ENCODE assay signal across 9 mouse cellular contexts in genomic region chr19:38031144-38031543, GRCm38 (mm10). TPM values are rescaled to one million over a fixed set of nuclear protein-coding genes. Genes with fewer than 3 reads are reported as not detected.
A peak's percentile ranks its signal among the peaks of the same experiment; 100 is the strongest.
DNase-seq lines count a peak whose midpoint lies in the region; ATAC-seq and TF ChIP-seq lines count a peak whose summit lies in the region.
"Had no signal": no experiment of that assay in that cellular context is flagged by ENCODE, and none has a peak within 500 bp of the region (broad histone marks: within the 10 kb centered on the region; RNA-seq: fewer than 3 reads in every experiment).

No protein-coding gene starts in this region.

- ATAC-seq in heart, embryonic 11.5 days (replicated peaks; ENCODE audit: insufficient number of reproducible peaks, low FRiP score, low TSS enrichment): no peak
- ATAC-seq in lung, embryonic 15.5 days (ENCODE audit: borderline replicate concordance, extremely low read depth, low FRiP score, low TSS enrichment): no peak
- 0 out of 2 replicates have a peak, but pooled peaks have one; percentile 6 for ATAC-seq in intestine, embryonic 16.5 days
- ATAC-seq: Patski had no signal

- H3K4me2 ChIP-seq in heart, embryonic 11.5 days: peak overlapping the region; percentile 39
- H3K4me2 ChIP-seq in lung, embryonic 15.5 days: peak overlapping the region; percentile 14; the same call in 1 of the 2 replicates
- H3K4me2 ChIP-seq in intestine, embryonic 16.5 days (ENCODE audit: low read depth, low read length): peak overlapping the region; percentile 18; the same call in 1 of the 2 replicates

- H3K36me3 ChIP-seq in heart, embryonic 11.5 days (ENCODE audit: control insufficient read depth, insufficient read depth, low read length): no peaks in the 10 kb centered on the region
- H3K36me3 ChIP-seq in lung, embryonic 15.5 days: no peaks in the 10 kb centered on the region
- no peaks in the 10 kb centered on the region for H3K36me3 ChIP-seq in intestine, embryonic 16.5 days (ENCODE audit: control insufficient read depth, insufficient read depth, low read length)
- H3K36me3 ChIP-seq in small intestine, adult 2 months (ENCODE audit: control insufficient read depth, insufficient read depth, low read length): no peaks in the 10 kb centered on the region

- no peak overlapping the region for H3K27ac ChIP-seq in heart, embryonic 11.5 days (ENCODE audit: low read depth, low read length)
- H3K27ac ChIP-seq in lung, embryonic 15.5 days: peak overlapping the region; percentile 16; the same call in 1 of the 2 replicates
- H3K27ac ChIP-seq in intestine, embryonic 16.5 days (ENCODE audit: low read length): peak overlapping the region; percentile 7; the same call in 1 of the 2 replicates
- peak overlapping the region; percentile 23; the same call in 1 of the 2 replicates for H3K27ac ChIP-seq in small intestine, adult 2 months (ENCODE audit: insufficient read depth, low read depth, low read length)

- TF ChIP-seq CTCF in small intestine, adult 2 months (IDR thresholded peaks at IDR 0.05; ENCODE audit: extremely low read depth, insufficient read length, insufficient replicate concordance, low read depth, low read length): no peak

- 49% methylated on average over 9 of the region's 9 CpGs for WGBS in heart, embryonic 11.5 days (ENCODE audit: insufficient replicate concordance)
- 51% methylated on average over 9 of the region's 9 CpGs for WGBS in lung, embryonic 15.5 days
- 51% methylated on average over 9 of the region's 9 CpGs for WGBS in intestine, embryonic 16.5 days
- WGBS in small intestine, adult 2 months: 41% methylated on average over 9 of the region's 9 CpGs

- H3K4me1 ChIP-seq in heart, embryonic 11.5 days (ENCODE audit: control insufficient read depth, insufficient read depth, low read length): peaks cover 21% of the 10 kb centered on the region; the same call in 1 of the 2 replicates
- peaks cover 59% of the 10 kb centered on the region for H3K4me1 ChIP-seq in lung, embryonic 15.5 days
- H3K4me1 ChIP-seq in intestine, embryonic 16.5 days (ENCODE audit: control insufficient read depth, insufficient read depth, low read length): peaks cover 42% of the 10 kb centered on the region
- H3K4me1 ChIP-seq in small intestine, adult 2 months (ENCODE audit: control insufficient read depth, insufficient read depth, insufficient read length, low read length): peaks cover 34% of the 10 kb centered on the region; the same call in 1 of the 2 replicates

- H3K4me3 ChIP-seq in heart, embryonic 11.5 days (ENCODE audit: low read depth, low read length): no peak overlapping the region
- no peak overlapping the region for H3K4me3 ChIP-seq in lung, embryonic 15.5 days
- H3K4me3 ChIP-seq in intestine, embryonic 16.5 days (ENCODE audit: low read length): no peak overlapping the region
- no peak overlapping the region for H3K4me3 ChIP-seq in small intestine, adult 2 months (ENCODE audit: low read depth, low read length)

- no peak for TF ChIP-seq POLR2A in small intestine, adult 2 months (IDR thresholded peaks at IDR 0.05; ENCODE audit: low read depth, low read length)

- H3K9me3 ChIP-seq in heart, embryonic 11.5 days (replicated peaks; ENCODE audit: control insufficient read depth, low read length): no peaks in the 10 kb centered on the region
- no peaks in the 10 kb centered on the region for H3K9me3 ChIP-seq in lung, embryonic 15.5 days
- H3K9me3 ChIP-seq in intestine, embryonic 16.5 days (ENCODE audit: control insufficient read depth, low read length): no peaks in the 10 kb centered on the region

- DNase-seq in heart, postnatal 4 days: no peak
- no peak for DNase-seq in lung, postnatal 10 days
- no peak for DNase-seq in left cerebral cortex, postnatal 10 days (ENCODE audit: extremely low spot score in 1 of 2, low spot score in 2 of 2)
- no peak for DNase-seq in left cerebral cortex, postnatal 25 days (ENCODE audit: low spot score in 2 of 2)

- H3K27me3 ChIP-seq in heart, embryonic 11.5 days (ENCODE audit: control insufficient read depth, insufficient read depth, low read length): no peaks in the 10 kb centered on the region
- H3K27me3 ChIP-seq in lung, embryonic 15.5 days: no peaks in the 10 kb centered on the region
- no peaks in the 10 kb centered on the region for H3K27me3 ChIP-seq in intestine, embryonic 16.5 days (replicated peaks; ENCODE audit: control insufficient read depth, insufficient read depth, low read length)
- H3K27me3 ChIP-seq in small intestine, adult 2 months (ENCODE audit: control insufficient read depth, insufficient read depth, low read length): no peaks in the 10 kb centered on the region
- H3K27me3 ChIP-seq: Patski had no signal

- H3K9ac ChIP-seq in heart, embryonic 11.5 days (ENCODE audit: low read depth, low read length): no peak overlapping the region
- no peak overlapping the region for H3K9ac ChIP-seq in lung, embryonic 15.5 days
- H3K9ac ChIP-seq in intestine, embryonic 16.5 days (ENCODE audit: low read depth, low read length): no peak overlapping the region

- intact Hi-C loops in left cerebral cortex, postnatal 10 days (cut with DNase I): no loop called here
- intact Hi-C loops in left cerebral cortex, postnatal 25 days (cut with DNase I): no loop called here

RNA-seq across cellular contexts. Expression of gene Myof, which starts 12.2 kb away (rescaled TPM):
- 7.4 and 8.5 TPM in 2 replicates for polyA plus RNA-seq in heart, embryonic 11.5 days (2014; fragmentation: Nextera tagmentation; extraction: Ambion mirVana)
- 10 to 100 TPM; 15.5 to 16.4 TPM for total RNA-seq in heart, postnatal 4 days (2021)
- 26.5 and 29.4 TPM in 2 replicates for polyA plus RNA-seq in lung, embryonic 15.5 days (2015; fragmentation: Nextera tagmentation; extraction: Ambion mirVana)
- 6.5 and 9.2 TPM in 2 replicates for polyA plus RNA-seq in intestine, embryonic 16.5 days (2015; fragmentation: Nextera tagmentation; extraction: Ambion mirVana)
- 4.8 and 4.9 TPM in 2 replicates for polyA plus RNA-seq in small intestine, adult 2 months (2012; rRNA removed)
- 1 to 10 TPM; 7.2 to 7.8 TPM for total RNA-seq in left cerebral cortex, postnatal 10 days (2021)
- 1 to 10 TPM; 5.6 to 5.7 TPM for total RNA-seq in left cerebral cortex, postnatal 25 days (2021)

RNA-seq across cellular contexts. Expression of gene Cep55, which starts 23.7 kb away (rescaled TPM):
- polyA plus RNA-seq in heart, embryonic 11.5 days (2014; fragmentation: Nextera tagmentation; extraction: Ambion mirVana): 28.1 and 30.5 TPM in 2 replicates
- total RNA-seq in heart, postnatal 4 days (2021): 10 to 100 TPM; 18.5 to 20.3 TPM
- 42.0 and 43.7 TPM in 2 replicates for polyA plus RNA-seq in lung, embryonic 15.5 days (2015; fragmentation: Nextera tagmentation; extraction: Ambion mirVana)
- polyA plus RNA-seq in intestine, embryonic 16.5 days (2015; fragmentation: Nextera tagmentation; extraction: Ambion mirVana): 21.9 and 22.2 TPM in 2 replicates
- polyA plus RNA-seq in small intestine, adult 2 months (2012; rRNA removed): 0.56 and 0.84 TPM in 2 replicates
- 1 to 10 TPM in 1 of 2 experiments, under 1 TPM in 1; 0.83 to 1.0 TPM for total RNA-seq in left cerebral cortex, postnatal 10 days (2021)
- total RNA-seq in left cerebral cortex, postnatal 25 days (2021): under 1 TPM; 0.18 to 0.32 TPM

Comparison
In these comparisons a context has a peak if more than half of its experiments do, and no peak if none do; other contexts are left out.
1. RNA of gene Cep55, which starts 23.7 kb away (polyA plus RNA-seq): 42.0 to 43.7 TPM in lung, embryonic 15.5 days, 28.1 to 30.5 TPM in heart, embryonic 11.5 days and 21.9 to 22.2 TPM in intestine, embryonic 16.5 days; 0.56 to 0.84 TPM in small intestine, adult 2 months; every median in the first group is over 10 times any median in the second.
2. Peak in every context shown above with its lines, with median percentiles within 50 percentile points of each other: H3K4me2 ChIP-seq.